Mouse (Mus musculus) kidney, adult 2 months (tissue): ENCODE results near the gene Paics. TPM values are rescaled to one million over a fixed set of nuclear protein-coding genes. Genes with fewer than 3 reads are reported as not detected.

ENCODE experiments used
- DNase-seq: peaks from one replicate; pipeline ENCODE4 v3.0.0; 2021
- H3K27ac ChIP-seq: fragments of 200-500 bp; 2 replicates; pipeline ENCODE4 v1.5.1; 2012; ENCODE audit warnings: low read depth, low read length, control low read depth, inconsistent platforms; ENCODE audit not compliant: insufficient read depth
- H3K27me3 ChIP-seq: fragments of 200-500 bp; replicated peaks from 2 replicates; pipeline ENCODE4 v1.6.1; 2012; ENCODE audit warnings: mild to moderate bottlenecking, moderate library complexity, low read length, inconsistent platforms; ENCODE audit not compliant: control insufficient read depth, insufficient read depth
- H3K36me3 ChIP-seq: fragments of 200-500 bp; 2 replicates; pipeline ENCODE4 v1.6.1; 2012; ENCODE audit warnings: mild to moderate bottlenecking, moderate library complexity, low read length, inconsistent platforms; ENCODE audit not compliant: control insufficient read depth, insufficient read depth
- H3K4me1 ChIP-seq: fragments of 200-500 bp; 2 replicates; pipeline ENCODE4 v1.6.1; 2011; ENCODE audit warnings: low read length; ENCODE audit not compliant: control insufficient read depth, insufficient read depth
- H3K4me3 ChIP-seq: fragments of 200-500 bp; 2 replicates; pipeline ENCODE4 v1.5.1; 2011; ENCODE audit warnings: mild to moderate bottlenecking, low read depth, low read length, control low read depth; ENCODE audit not compliant: insufficient read depth
- CTCF ChIP-seq: fragments of 200-500 bp; conservative IDR thresholded peaks from 2 replicates; pipeline ENCODE4 v1.5.1; 2011; ENCODE audit warnings: low read depth, mild to moderate bottlenecking, control low read depth, low read length, moderate library complexity, mixed read lengths; ENCODE audit not compliant: insufficient read depth, insufficient read length
- POLR2A ChIP-seq: fragments of 200-500 bp; IDR thresholded peaks from one replicate; pipeline ENCODE4 v1.6.1; 2011; ENCODE audit warnings: low read depth, low read length, control low read depth
- WGBS: fragments of 180-500 bp; shearing (Covaris S2); methylation state at CpG from one replicate; pipeline ENCODE4 v1.1.7; 2018; 5-methylcytosine and 5-hydroxymethylcytosine counted together
- polyA plus RNA-seq: library from polyadenylated mRNA; depleted of rRNA; stranded (reverse); fragments of >200 nt; gene quantifications from 2 replicates; pipeline ENCODE4 v1.2.3, GENCODE M21; 2012; rRNA removed

Gene Paics
- polyA plus RNA-seq, 1 experiment, result 170 TPM

- no peaks in the 10 kb centered on the region for H3K27me3 ChIP-seq
- H3K27ac ChIP-seq, result no peak overlapping the region
- no peak overlapping the region for H3K4me3 ChIP-seq
- TF ChIP-seq POLR2A, result no peak
- no peak for TF ChIP-seq CTCF
- DNase-seq, result no peak
- no peaks in the 10 kb centered on the region for H3K4me1 ChIP-seq
- WGBS, result 69% methylated on average over 3 of the region's 3 CpGs
- no peaks in the 10 kb centered on the region for H3K36me3 ChIP-seq
Observed at GRCm38 (mm10) chr5:77011082-77011481, 60.0 kb downstream of the Paics start.

GRCm38 (mm10) chr5:77013171-77013570 is 62.1 kb downstream of the Paics start:
- TF ChIP-seq POLR2A, result no peak
- TF ChIP-seq CTCF, result no peak
- H3K36me3 ChIP-seq, result no peaks in the 10 kb centered on the region
- no peak for DNase-seq
- H3K4me3 ChIP-seq, result no peak overlapping the region
- WGBS, result 71% methylated on average over 3 of the region's 3 CpGs
- H3K4me1 ChIP-seq, result no peaks in the 10 kb centered on the region
- H3K27me3 ChIP-seq, result no peaks in the 10 kb centered on the region
- H3K27ac ChIP-seq, result no peak overlapping the region

GRCm38 (mm10) chr5:77015544-77016482 is 64.7 kb downstream of the Paics start, which contains the start of gene Thegl:
TSS of gene Thegl (plus strand) at chr5:77016023.
- H3K4me3 ChIP-seq, result peak within 1 kb of the TSS; percentile 55
- no peaks in the 10 kb centered on the region for H3K4me1 ChIP-seq
- H3K27me3 ChIP-seq, result no peaks in the 10 kb centered on the region
- no peak within 1 kb of the TSS for H3K27ac ChIP-seq
- 24% methylated on average over 57 of the region's 57 CpGs for WGBS
- no peaks in the 10 kb centered on the region for H3K36me3 ChIP-seq
- peak; percentile 89 for DNase-seq
- TF ChIP-seq POLR2A (no peak), CTCF (no peak)

Other genes starting within 250 kb of the Paics start
- 14.3 and 15.1 TPM in 2 replicates for gene Aasdh, start 45.8 kb upstream of the Paics start, polyA plus RNA-seq
- 11.2 and 12.9 TPM in 2 replicates for gene Ppat, start 271 bp downstream of the Paics start, polyA plus RNA-seq
- gene Srp72, start 23.4 kb downstream of the Paics start, polyA plus RNA-seq, result 21.5 and 24.4 TPM in 2 replicates
- gene Arl9, start 52.7 kb downstream of the Paics start, polyA plus RNA-seq, result 0.30 and 0.50 TPM in 2 replicates
- not detected in 2 replicates for gene Thegl, start 64.7 kb downstream of the Paics start, polyA plus RNA-seq
- 14.2 and 18.4 TPM in 2 replicates for gene Hopx, start 163.8 kb downstream of the Paics start, polyA plus RNA-seq